Mouse (Mus musculus) hindbrain, embryonic 14.5 days (tissue): ENCODE measurements around the gene Eef1g. TPM values are rescaled to one million over a fixed set of nuclear protein-coding genes. Genes with fewer than 3 reads are reported as not detected.

Experiments
- ATAC-seq: fragments of 200-750 bp; cut with Nextera tagmentation; 2 replicates; pipeline ENCODE4 v1.8.0; 2017; ENCODE audit warnings: moderate number of reproducible peaks, mild to moderate bottlenecking, moderate TSS enrichment, moderate library complexity; ENCODE audit not compliant: low FRiP score
- DNase-seq: peaks from one replicate; pipeline ENCODE4 v3.0.0-alpha.2; 2015; ENCODE audit warnings: low spot score
- H3K27ac ChIP-seq: fragments of 300-500 bp; sonication (generic); 2 replicates; pipeline ENCODE4 v1.5.1; 2014; ENCODE audit warnings: mild to moderate bottlenecking, moderate library complexity
- H3K27me3 ChIP-seq: fragments of 300-500 bp; sonication (generic); 2 replicates; pipeline ENCODE4 v1.6.1; 2014; ENCODE audit warnings: mild to moderate bottlenecking, low read length, mixed read lengths; ENCODE audit not compliant: control insufficient read depth, insufficient read depth
- H3K36me3 ChIP-seq: fragments of 300-500 bp; sonication (generic); replicated peaks from 2 replicates; pipeline ENCODE4 v1.6.1; 2014; ENCODE audit not compliant: control insufficient read depth, insufficient read depth
- H3K4me1 ChIP-seq: fragments of 300-500 bp; sonication (generic); replicated peaks from 2 replicates; pipeline ENCODE4 v1.6.1; 2014; ENCODE audit warnings: antibody characterized with exemption, low read length, mixed read lengths; ENCODE audit not compliant: control insufficient read depth, insufficient read depth
- H3K4me2 ChIP-seq: fragments of 300-500 bp; sonication (generic); replicated peaks from 2 replicates; pipeline ENCODE4 v1.6.1; 2014; ENCODE audit warnings: mild to moderate bottlenecking, moderate library complexity
- H3K4me3 ChIP-seq: fragments of 300-500 bp; sonication (generic); replicated peaks from 2 replicates; pipeline ENCODE4 v1.5.1; 2014; ENCODE audit warnings: mild to moderate bottlenecking, low read length
- H3K9ac ChIP-seq: fragments of 300-500 bp; sonication (generic); 2 replicates; pipeline ENCODE4 v1.6.1; 2014
- H3K9me3 ChIP-seq: fragments of 300-500 bp; sonication (generic); 2 replicates; pipeline ENCODE4 v1.6.1; 2016; ENCODE audit warnings: low read length; ENCODE audit not compliant: control insufficient read depth
- WGBS: fragments of 180-500 bp; shearing (Covaris S2); extraction: QIAGEN DNeasy Blood & Tissue Kit; methylation state at CpG from one replicate; pipeline ENCODE4 v1.1.7; 2014; 5-methylcytosine and 5-hydroxymethylcytosine counted together
- polyA plus RNA-seq: library from polyadenylated mRNA; unstranded; fragments of >200 nt; fragmentation: Nextera tagmentation; extraction: Ambion mirVana; gene quantifications from 2 replicates; pipeline ENCODE4 v1.2.1, GENCODE M21; 2014

Eef1g gene
- polyA plus RNA-seq, 1 experiment from 2014 or later, result 316 TPM

GRCm38 (mm10) chr19:8988346-8989065 is 21.7 kb downstream of the Eef1g start:
- no peak for DNase-seq
- H3K4me1 ChIP-seq, result peaks cover 47% of the 10 kb centered on the region
- no peak for ATAC-seq
- H3K27ac ChIP-seq, result no peak overlapping the region
- peak overlapping the region; percentile 43 for H3K4me3 ChIP-seq
- H3K4me2 ChIP-seq, result peak overlapping the region; percentile 67
- peak overlapping the region; percentile 60 for H3K9ac ChIP-seq
- H3K36me3 ChIP-seq, result no peaks in the 10 kb centered on the region
- peaks cover 43% of the 10 kb centered on the region for H3K27me3 ChIP-seq
- WGBS, result 17% methylated on average over 15 of the region's 15 CpGs
- no peaks in the 10 kb centered on the region for H3K9me3 ChIP-seq

- Histone ChIP-seq H3K4me3 (peak within 1 kb of the TSS; percentile 43), H3K27me3 (peaks cover 43% of the 10 kb centered on the region), H3K9me3 (no peaks in the 10 kb centered on the region), H3K4me2 (peak within 1 kb of the TSS; percentile 67), H3K4me1 (peaks cover 40% of the 10 kb centered on the region), H3K27ac (peak within 1 kb of the TSS; percentile 63), H3K9ac (peak within 1 kb of the TSS; percentile 60), H3K36me3 (no peaks in the 10 kb centered on the region)
- DNase-seq (no peak), ATAC-seq (peak; percentile 24)
- under 1% methylated on average over 37 of the region's 42 CpGs for WGBS
These were observed 22.3 kb downstream of the Eef1g start, which contains the start of gene Ahnak for GRCm38 (mm10) chr19:8989066-8989566. Gene Ahnak, plus strand, starts transcription at chr19:8989284.

- H3K27me3 ChIP-seq, result peaks cover 43% of the 10 kb centered on the region
- H3K4me1 ChIP-seq, result peaks cover 34% of the 10 kb centered on the region
- H3K4me3 ChIP-seq, result peak overlapping the region; percentile 43
- under 1% methylated on average over 51 of the region's 53 CpGs for WGBS
- no peaks in the 10 kb centered on the region for H3K36me3 ChIP-seq
- ATAC-seq (peak; percentile 57), DNase-seq (no peak)
- peak overlapping the region; percentile 63 for H3K27ac ChIP-seq
- peak overlapping the region; percentile 67 for H3K4me2 ChIP-seq
- H3K9me3 ChIP-seq, result no peaks in the 10 kb centered on the region
- H3K9ac ChIP-seq, result peak overlapping the region; percentile 60
These were observed 23.0 kb downstream of the Eef1g start for GRCm38 (mm10) chr19:8989567-8990431.

GRCm38 (mm10) chr19:8990432-8991102 is 23.7 kb downstream of the Eef1g start:
- Histone ChIP-seq H3K4me1 (peaks cover 26% of the 10 kb centered on the region), H3K27ac (peak overlapping the region; percentile 7; the same call in 1 of the 2 replicates), H3K4me2 (peak overlapping the region; percentile 67), H3K9ac (peak overlapping the region; percentile 28; the same call in 1 of the 2 replicates), H3K9me3 (no peaks in the 10 kb centered on the region), H3K36me3 (no peaks in the 10 kb centered on the region), H3K27me3 (peaks cover 43% of the 10 kb centered on the region), H3K4me3 (peak overlapping the region; percentile 43)
- DNase-seq (no peak), ATAC-seq (peak; percentile 49)
- WGBS, result 15% methylated on average over 13 of the region's 15 CpGs

- DNase-seq (no peak), ATAC-seq (no peak)
- Histone ChIP-seq H3K27me3 (peaks cover 43% of the 10 kb centered on the region), H3K36me3 (no peaks in the 10 kb centered on the region), H3K4me1 (peaks cover 26% of the 10 kb centered on the region), H3K4me3 (no peak overlapping the region), H3K27ac (no peak overlapping the region), H3K9ac (no peak overlapping the region), H3K4me2 (peak overlapping the region; percentile 67), H3K9me3 (no peaks in the 10 kb centered on the region)
- WGBS, result 72% methylated on average over 4 of the region's 4 CpGs
These were observed 24.5 kb downstream of the Eef1g start for GRCm38 (mm10) chr19:8991245-8991870.

- Histone ChIP-seq H3K27me3 (peaks cover 43% of the 10 kb centered on the region), H3K4me3 (no peak overlapping the region), H3K27ac (no peak overlapping the region), H3K4me2 (peak overlapping the region; percentile 13; the same call in 1 of the 2 replicates), H3K4me1 (peaks cover 26% of the 10 kb centered on the region), H3K9ac (no peak overlapping the region), H3K9me3 (no peaks in the 10 kb centered on the region), H3K36me3 (no peaks in the 10 kb centered on the region)
- WGBS, result 81% methylated on average over 13 of the region's 13 CpGs
- DNase-seq, result no peak
- ATAC-seq, result no peak
These were observed 25.3 kb downstream of the Eef1g start for GRCm38 (mm10) chr19:8991871-8992735.

- WGBS, result 41% methylated on average over 12 of the region's 12 CpGs
- Histone ChIP-seq H3K9ac (no peak overlapping the region), H3K27ac (no peak overlapping the region), H3K4me3 (no peak overlapping the region), H3K4me1 (peaks cover 26% of the 10 kb centered on the region), H3K36me3 (no peaks in the 10 kb centered on the region), H3K9me3 (no peaks in the 10 kb centered on the region), H3K4me2 (peak overlapping the region; percentile 13; the same call in 1 of the 2 replicates), H3K27me3 (peaks cover 36% of the 10 kb centered on the region)
- 0 out of 2 replicates have a peak, but pooled peaks have one; percentile 2 for ATAC-seq
- DNase-seq, result peak; percentile 64
These were observed 26.2 kb downstream of the Eef1g start for GRCm38 (mm10) chr19:8992769-8993624.
